Comparison of ENCODE assay signal across 8 mouse cellular contexts in the genomic region with DNA sequence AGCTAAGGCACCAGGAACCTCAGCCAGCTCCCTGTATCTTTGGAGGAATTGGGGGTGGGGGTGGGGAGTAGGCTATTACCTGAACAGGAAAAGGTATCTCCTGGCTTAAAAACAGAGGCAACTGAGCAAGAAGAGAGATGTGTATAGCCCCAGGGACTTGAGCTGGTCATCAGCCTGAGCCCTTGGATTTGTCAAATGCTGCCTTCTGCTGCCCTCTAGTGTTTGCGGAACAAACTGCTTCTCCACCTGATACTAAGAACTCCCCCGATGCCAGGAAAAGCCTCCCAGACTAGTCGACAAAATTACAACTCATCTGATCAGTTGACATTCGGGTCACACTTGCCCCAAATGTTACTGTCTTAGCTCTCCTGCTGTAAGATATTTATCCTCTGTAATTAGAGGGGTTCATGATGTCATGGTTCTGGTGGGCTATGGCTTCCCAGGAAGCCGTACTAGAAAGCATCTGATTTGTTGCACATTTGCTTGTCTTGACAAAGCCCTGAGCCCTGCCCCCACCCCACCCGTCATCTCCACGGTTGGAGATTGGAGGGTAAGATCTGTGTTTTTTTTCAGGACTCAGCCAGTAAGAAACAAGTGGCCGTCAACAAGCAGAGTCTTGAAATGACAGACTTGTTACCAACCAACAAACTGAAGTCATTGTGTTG. TPM values are rescaled to one million over a fixed set of nuclear protein-coding genes. Genes with fewer than 3 reads are reported as not detected.
DNase-seq lines count a peak whose midpoint lies in the region; ATAC-seq lines count a peak whose summit lies in the region.

No protein-coding gene starts in this region.

- H3K36me3 ChIP-seq in hindbrain, embryonic 16.5 days (ENCODE audit: control insufficient read depth, insufficient read depth, low read length): no peaks in the 10 kb centered on the region; the same call in 1 of the 2 replicates

- DNase-seq in WW6 (ENCODE audit: low read depth, low spot score): peak; percentile 67
- DNase-seq in cerebellum, postnatal 36 days: peak; percentile 78 to 84
- peak; percentile 89 for DNase-seq in gastrocnemius, adult 18-20 months (ENCODE audit: low spot score)
- DNase-seq in left cerebral cortex, adult 11 months (ENCODE audit: low spot score): peak; percentile 57
- peak; percentile 53 to 81 for DNase-seq in lung, postnatal 4 days
- peak; percentile 91 for DNase-seq in right cerebral cortex, adult 2 months (ENCODE audit: low spot score in 2 of 2)
- DNase-seq in urinary bladder, postnatal 25 days (ENCODE audit: low spot score): peak; percentile 76

- ATAC-seq in hindbrain, embryonic 16.5 days: peak; percentile 88

- H3K4me2 ChIP-seq in hindbrain, embryonic 16.5 days (ENCODE audit: low read length): peak overlapping the region; percentile 46

- H3K9ac ChIP-seq in hindbrain, embryonic 16.5 days (ENCODE audit: low read depth, low read length): peak overlapping the region; percentile 23; the same call in 1 of the 2 replicates

- no peaks in the 10 kb centered on the region; the same call in 1 of the 2 replicates for H3K4me1 ChIP-seq in hindbrain, embryonic 16.5 days (ENCODE audit: control insufficient read depth, insufficient read depth, low read depth, low read length)

- no peaks in the 10 kb centered on the region for H3K27me3 ChIP-seq in hindbrain, embryonic 16.5 days (replicated peaks; ENCODE audit: control insufficient read depth, insufficient read depth, low read length)

- H3K27ac ChIP-seq in hindbrain, embryonic 16.5 days (ENCODE audit: low read depth, low read length): no peak overlapping the region

- H3K9me3 ChIP-seq in hindbrain, embryonic 16.5 days (ENCODE audit: control insufficient read depth, low read length): no peaks in the 10 kb centered on the region

- H3K4me3 ChIP-seq in hindbrain, embryonic 16.5 days (ENCODE audit: low read length): 0 out of 2 replicates have a peak overlapping the region, but pooled peaks have one; percentile 3

- 7% methylated on average over 8 of the region's 8 CpGs for WGBS in hindbrain, embryonic 16.5 days

RNA-seq across cellular contexts. Expression of gene Tfam, which starts 19.7 kb away (rescaled TPM):
- total RNA-seq in gastrocnemius, adult 18-20 months (2021): 10 to 100 TPM; 52.5 to 63.0 TPM
- polyA plus RNA-seq in hindbrain, embryonic 16.5 days (2015; fragmentation: Nextera tagmentation; extraction: Ambion mirVana): 41.4 and 50.6 TPM in 2 replicates

RNA-seq across cellular contexts. Expression of gene Bicc1, which starts 58.9 kb away (rescaled TPM):
- 1 to 10 TPM; 7.2 to 8.2 TPM for total RNA-seq in gastrocnemius, adult 18-20 months (2021)
- 4.9 and 6.6 TPM in 2 replicates for polyA plus RNA-seq in hindbrain, embryonic 16.5 days (2015; fragmentation: Nextera tagmentation; extraction: Ambion mirVana)
